Mouse (Mus musculus) spleen, postnatal 4 days (tissue): ENCODE results near the gene H2-Q7.
A peak's percentile ranks its signal among the peaks of the same experiment; 100 is the strongest.
"Not testable (repeated sequence)": the region's sequence is repeated elsewhere in the genome, so short reads cannot be mapped to it uniquely, and the experiment has no call there.

Experiments
- DNase-seq, 2 experiments: peaks; one replicate each; pipeline ENCODE4 v3.0.0; 2022; ENCODE audit warnings: low spot score in 2 of 2

Gene H2-Q7

DNA sequence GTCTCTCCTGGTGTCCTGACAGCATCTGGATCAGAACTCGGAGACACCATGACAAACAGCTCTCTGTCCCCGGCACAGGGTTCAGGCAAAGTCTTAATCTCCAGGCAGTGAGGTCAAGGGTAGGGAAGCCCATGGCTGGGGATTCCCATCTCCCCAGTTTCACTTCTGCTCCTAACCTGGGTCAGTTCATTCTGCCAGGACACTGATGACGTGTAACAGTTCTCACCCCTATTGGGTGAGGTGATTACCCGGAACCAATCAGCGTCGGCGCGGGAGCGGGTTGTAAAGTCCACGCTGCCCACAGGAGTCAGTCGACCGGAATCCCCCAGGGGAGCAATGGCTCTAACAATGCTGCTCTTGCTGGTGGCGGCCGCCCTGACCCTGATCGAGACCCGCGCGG, at the start of gene H2-Q7:
Gene H2-Q7 (plus strand): TSS at position 271 of the 400 bp plus-strand sequence.
- DNase-seq: peak; percentile 70 to 83

DNA sequence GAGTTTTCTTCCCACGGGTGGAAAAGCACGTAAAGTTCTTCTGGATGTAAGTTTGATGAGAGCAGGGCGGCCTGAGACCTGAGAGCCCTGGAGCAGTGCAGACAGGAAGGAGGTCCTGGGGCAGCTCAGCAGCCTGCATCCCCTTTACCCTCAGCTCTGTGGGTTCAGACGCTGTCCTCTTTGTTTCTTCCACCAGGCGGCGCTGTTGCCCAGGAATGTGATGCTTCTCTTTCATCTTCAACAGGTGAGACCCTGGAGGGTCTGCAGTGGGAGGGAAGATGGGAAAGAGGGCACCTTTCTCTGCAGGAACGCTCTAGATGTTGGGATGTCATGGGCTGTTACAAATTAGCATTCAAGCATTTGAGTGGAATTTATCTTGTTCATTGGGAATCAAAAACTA, 49.2 kb upstream of the H2-Q7 start:
- peak; percentile 25 to 78 for DNase-seq

DNA sequence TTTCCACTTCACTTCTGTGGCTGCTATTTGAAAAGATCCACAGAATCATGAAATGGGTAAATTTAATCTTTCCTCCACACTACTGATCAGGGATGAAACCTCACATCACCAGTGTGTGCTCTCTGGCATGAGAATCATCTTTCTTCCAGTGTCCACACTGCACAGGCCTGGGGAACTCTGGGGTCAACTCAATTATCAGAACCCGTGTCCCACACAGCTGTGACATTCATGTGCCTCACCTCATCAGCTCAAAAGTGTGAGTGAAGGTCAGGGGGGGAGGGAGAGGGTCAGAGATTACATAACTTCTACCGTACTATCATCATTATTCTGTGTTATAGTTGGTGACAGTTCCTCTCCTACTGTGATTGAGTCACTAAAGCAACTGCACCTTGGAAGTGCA, 46.3 kb upstream of the H2-Q7 start:
- not testable (repeated sequence) for DNase-seq

DNA sequence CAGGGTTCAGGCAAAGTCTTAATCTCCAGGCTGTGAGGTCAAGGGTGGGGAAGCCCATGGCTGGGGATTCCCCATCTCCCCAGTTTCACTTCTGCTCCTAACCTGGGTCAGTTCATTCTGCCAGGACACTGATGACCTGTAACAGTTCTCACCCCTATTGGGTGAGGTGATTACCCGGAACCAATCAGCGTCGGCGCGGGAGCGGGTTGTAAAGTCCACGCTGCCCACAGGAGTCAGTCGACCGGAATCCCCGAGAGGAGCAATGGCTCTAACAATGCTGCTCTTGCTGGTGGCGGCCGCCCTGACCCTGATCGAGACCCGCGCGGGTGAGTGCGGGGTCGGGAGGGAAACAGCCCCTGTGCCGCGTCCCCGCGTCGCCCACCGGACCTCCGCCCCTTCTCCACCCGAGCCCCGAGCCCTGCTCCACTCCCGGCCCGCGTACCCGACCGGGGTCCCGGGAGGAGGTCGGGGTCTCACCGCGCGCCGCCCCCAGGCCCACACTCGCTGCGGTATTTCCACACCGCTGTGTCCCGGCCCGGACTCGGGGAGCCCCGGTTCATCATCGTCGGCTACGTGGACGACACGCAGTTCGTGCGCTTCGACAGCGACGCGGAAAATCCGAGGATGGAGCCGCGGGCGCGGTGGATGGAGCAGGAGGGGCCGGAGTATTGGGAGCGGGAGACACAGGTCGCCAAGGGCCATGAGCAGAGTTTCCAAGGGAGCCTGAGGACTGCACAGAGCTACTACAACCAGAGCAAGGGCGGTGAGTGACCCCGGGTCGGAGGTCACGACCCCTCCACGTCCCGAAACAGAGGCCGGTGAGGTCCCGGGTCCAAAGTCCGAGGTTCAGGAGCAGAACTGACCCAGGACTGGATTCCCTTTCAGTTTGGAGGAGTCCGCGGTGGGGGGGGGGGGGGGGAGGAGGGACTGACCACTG, 44.8 kb upstream of the H2-Q7 start:
- not testable (repeated sequence) for DNase-seq

DNA sequence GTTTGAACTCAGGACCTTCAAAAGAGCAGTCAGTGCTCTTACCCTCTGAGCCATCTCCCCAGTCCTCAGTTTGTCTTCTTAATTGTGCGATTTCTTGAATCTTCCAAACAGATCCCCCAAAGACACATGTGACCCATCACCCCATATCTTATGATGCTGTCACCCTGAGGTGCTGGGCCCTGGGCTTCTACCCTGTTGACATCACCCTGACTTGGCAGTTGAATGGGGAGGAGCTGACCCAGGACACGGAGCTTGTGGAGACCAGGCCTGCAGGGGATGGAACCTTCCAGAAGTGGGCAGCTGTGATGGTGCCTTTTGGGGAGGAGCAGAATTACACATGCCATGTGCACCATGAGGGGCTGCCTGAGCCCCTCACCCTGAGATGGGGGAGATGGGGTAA, 42.0 kb upstream of the H2-Q7 start:
- not testable (repeated sequence) for DNase-seq

DNA sequence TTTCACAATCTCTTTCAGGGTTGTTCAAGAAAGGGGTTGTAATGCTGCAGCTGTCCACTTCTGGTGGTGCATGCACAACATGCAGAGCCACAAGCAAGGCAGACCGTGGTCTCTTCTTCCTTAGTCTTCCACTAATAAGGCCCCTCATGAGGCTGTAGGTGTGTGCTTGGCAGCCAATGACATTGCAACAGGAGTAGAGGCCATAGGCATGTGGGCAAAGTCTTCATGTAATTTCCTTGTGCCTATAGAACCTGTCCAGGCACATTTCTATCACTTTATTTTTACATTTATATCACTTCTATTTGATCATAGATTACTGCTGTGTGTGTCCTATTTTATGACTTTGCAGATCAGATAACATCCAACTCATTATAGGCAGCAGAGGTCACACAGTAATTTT, 25.9 kb upstream of the H2-Q7 start:
- not testable (repeated sequence) for DNase-seq

DNA sequence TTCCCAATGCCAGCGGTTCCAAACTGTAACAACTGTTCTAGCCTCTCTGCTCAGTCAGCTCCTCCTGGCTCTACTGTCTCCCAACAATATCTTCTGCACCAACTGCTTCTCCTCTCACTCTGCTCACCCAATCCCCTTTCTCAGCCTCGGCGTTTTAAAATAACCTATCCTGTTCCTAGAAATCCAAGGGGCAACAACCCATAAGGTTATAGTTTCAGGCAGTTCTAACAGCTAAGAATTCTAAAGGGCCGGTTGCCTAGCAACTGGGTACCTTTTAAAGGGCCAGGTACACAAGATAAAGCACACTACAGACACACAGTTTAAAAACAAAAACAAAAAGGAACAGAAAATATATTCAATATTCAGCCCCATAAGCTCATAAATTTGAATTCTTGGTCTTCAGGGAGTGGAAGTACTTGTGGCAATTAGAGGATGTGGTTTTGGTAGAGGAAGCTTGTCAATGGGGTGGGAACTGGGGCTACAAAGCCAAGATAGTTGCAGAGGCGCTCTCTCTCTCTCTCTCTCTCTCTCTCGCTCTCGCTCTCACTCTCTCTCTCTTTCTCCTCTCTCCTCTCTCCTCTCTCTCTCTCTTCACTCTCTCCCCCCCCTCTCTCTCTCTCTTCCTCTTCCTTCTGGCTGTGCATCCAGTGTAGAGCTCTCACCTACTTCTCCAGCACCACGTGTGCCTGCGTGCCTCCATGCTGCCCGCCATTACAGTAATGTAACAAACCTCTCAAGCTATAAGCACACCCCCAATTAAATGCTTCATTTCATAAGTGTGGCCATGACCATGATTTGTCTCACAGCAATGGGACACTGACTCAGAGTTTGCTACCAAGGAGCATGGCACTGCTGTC, 23.5 kb upstream of the H2-Q7 start:
- not testable (repeated sequence) for DNase-seq

DNA sequence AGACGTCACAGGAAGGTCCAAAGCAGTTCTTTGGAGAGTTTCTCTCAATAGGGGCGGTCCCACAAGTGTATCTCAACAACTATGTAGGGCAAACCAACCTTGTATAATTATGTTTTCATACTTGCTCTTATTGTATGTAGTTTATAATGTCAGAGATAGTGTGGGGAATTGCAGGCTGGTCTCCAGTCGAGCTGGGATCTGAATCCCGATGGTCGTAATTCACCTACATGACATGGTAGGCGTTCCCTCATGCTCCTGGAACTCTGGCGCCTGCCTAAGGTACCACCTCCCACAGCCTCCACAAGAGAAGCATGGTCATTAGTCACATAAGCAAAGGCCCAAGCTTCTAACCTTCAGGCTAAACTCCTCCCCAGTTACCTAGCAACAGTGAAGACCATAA, 20.2 kb upstream of the H2-Q7 start:
- DNase-seq: no peak

DNA sequence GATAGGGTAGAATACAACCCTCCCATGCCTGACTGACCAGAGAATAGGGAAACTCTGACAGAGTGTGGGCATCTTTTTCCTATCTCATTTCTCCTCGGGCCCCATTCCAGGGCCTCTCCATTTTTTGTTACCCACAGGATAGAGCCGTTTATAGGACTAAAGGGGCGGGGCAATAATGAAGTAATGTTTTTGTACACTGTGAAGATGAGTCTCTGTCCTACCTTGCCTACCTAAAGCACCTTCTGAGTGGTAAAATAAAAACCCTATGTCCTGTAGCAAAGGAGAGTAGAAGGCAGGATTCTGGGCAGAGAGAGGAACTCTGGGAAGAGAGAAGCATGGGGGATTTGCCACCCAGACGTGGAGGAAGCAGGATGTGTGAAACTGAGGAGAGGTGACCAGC, 19.4 kb upstream of the H2-Q7 start:
- not testable (repeated sequence) for DNase-seq

DNA sequence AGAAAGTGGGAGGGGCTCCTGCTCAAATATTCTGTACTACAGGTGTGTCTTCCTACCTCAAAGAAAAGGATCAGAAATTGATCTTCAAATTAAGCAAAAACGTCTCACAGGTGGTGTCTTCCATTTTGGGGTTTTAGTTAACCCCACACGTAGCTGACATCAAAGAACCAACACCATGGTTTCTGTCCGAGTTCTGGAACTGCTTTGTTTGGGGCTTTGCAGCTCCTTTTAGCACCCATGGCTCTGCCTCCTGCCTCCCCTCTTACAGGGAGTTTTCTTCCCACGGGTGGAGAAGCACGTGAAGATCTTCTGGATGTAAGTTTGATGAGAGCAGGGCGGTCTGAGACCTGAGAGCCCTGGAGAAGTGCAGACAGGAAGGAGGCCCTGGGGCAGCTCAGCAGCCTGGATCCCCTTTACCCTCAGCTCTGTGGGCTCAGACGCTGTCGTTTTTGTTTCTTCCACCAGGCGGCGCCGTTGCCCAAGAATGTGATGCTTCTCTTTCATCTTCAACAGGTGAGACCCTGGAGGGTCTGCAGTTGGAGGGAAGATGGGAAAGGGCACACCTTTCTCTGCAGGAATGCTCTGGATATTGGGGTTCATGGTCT, 18.6 kb upstream of the H2-Q7 start:
- DNase-seq: peak in 1 of 2 experiments; percentile 77

DNA sequence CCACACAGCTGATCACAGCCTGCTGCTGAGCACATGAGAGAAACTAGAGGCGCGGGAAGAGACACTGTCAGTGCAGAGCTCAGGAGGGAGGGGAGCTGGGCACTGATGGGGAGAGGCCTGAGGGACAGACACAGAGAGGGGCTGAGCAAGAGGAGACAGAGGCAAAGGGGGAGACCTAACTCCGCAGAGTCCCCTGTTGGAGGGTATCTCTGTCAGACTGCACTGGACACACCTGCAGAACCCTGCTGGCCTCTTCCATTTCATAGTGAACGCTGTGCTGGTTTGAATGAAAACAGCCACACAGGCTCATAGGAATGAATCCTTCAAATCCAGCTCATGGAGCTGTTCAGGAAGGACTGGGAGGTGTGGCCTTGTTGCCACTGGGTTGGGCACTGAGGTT, 17.6 kb upstream of the H2-Q7 start:
- DNase-seq: not testable (repeated sequence)

DNA sequence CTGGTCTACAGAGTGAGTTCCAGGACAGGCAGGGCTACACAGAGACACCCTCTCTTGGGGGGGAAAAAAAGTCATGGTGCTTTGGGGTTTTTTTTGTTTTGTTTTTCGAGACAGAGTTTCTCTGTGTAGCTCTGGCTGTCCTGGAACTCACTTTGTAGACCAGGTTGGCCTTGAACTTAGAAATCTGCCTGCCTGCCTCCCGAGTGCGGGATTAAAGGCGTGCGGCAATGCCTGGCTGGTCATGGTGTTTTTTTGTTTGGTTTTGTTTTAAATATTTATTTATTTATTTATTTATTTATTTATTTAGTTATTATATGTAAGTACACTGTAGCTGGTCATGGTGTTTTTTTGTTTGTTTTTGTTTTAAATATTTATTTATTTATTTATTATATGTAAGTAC, 16.6 kb upstream of the H2-Q7 start:
- not testable (repeated sequence) for DNase-seq

DNA sequence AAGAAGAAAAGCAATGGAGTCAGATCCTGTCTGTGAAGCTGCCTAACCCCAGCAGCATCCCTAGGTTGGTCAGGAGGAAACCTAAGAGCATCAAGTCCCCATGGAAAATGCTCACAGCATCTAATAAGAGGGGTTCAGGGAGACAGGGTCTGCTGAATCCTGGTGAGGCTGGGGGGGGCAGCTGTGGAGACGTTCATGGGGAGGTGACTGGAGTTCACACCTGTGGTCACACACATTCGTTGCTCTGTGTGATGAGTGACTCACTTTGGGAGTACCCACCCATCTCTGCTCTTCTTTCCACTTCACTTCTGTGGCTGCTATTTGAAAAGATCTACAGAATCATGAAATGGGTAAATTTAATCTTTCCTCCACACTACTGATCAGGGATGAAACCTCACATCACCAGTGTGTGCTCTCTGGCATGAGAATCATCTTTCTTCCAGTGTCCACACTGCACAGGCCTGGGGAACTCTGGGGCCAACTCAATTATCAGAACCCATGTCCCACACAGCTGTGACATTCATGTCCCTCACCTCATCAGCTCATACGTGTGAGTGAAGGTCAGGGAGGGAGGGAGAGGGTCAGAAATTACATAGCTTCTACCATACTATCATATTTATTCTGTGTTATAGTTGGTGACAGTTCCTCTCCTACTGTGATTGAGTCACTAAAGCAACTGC, 15.7 kb upstream of the H2-Q7 start:
- DNase-seq: not testable (repeated sequence)

DNA sequence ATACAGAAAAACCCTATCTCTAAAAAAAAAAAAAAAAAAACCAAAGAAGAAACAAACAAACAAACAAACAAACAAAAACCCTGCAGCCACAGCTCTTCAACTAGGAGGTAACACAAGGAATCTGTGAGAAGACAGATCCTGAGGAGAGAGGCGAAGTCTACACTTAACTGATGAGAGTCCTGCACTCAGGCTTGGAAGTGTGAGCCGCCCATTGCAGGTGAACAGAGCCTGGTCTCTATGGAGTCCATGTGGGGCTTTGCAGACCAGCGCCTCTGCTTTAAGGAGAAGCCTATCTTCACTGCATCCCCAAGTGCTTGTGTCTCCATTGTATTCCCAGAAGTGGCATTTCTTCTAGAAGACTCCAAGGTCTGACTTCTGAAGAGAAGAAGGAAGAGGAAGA, 14.8 kb upstream of the H2-Q7 start:
- DNase-seq: not testable (repeated sequence)

DNA sequence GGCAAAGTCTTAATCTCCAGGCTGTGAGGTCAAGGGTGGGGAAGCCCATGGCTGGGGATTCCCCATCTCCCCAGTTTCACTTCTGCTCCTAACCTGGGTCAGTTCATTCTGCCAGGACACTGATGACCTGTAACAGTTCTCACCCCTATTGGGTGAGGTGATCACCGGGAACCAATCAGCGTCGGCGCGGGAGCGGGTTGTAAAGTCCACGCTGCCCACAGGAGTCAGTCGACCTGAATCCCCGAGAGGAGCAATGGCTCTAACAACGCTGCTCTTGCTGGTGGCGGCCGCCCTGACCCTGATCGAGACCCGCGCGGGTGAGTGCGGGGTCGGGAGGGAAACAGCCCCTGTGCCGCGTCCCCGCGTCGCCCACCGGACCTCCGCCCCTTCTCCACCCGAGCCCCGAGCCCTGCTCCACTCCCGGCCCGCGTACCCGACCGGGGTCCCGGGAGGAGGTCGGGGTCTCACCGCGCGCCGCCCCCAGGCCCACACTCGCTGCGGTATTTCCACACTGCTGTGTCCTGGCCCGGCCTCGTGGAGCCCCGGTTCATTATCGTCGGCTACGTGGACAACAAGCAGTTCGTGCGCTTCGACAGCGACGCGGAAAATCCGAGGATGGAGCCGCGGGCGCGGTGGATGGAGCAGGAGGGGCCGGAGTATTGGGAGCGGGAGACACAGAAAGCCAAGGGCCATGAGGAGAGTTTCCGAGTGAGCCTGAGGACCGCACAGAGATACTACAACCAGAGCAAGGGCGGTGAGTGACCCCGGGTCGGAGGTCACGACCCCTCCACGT, 14.1 kb upstream of the H2-Q7 start, which contains the start of gene H2-Q6:
Gene H2-Q6 (plus strand): TSS at position 227 of the 793 bp plus-strand sequence.
- peak; percentile 48 to 71 for DNase-seq

DNA sequence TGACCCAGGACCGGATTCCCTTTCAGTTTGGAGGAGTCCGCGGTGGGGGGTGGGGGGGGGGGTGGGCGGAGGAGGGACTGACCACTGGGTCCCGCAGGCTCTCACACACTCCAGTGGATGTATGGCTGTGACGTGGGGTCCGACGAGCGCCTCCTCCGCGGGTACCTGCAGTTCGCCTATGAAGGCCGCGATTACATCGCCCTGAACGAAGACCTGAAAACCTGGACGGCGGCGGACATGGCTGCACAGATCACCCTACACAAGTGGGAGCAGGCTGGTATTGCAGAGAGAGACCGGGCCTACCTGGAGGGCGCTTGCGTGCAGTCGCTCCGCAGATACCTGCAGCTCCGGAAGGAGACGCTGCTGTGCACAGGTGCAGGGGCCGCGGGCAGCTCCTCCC, 13.5 kb upstream of the H2-Q7 start:
- not testable (repeated sequence) for DNase-seq

DNA sequence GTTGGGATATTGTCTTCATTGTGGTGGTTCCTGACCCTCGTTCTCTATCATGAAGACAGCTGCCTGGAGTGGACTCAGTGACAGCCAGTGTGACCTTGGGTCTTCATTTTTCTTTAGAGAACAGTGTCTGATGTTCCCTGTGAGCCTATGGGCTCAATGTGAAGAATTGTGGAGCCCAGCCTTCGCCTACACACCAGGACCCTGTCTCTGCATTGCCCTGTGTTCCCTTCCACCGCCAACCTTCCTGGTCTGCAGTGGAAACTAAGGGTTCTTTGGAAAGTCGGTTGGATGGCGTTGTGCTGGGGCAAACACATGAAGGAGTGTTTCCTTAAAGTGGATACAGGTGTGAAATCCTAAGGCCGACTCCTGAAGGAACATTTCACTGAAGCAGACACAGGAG, 10.1 kb upstream of the H2-Q7 start:
- not testable (repeated sequence) for DNase-seq

DNA sequence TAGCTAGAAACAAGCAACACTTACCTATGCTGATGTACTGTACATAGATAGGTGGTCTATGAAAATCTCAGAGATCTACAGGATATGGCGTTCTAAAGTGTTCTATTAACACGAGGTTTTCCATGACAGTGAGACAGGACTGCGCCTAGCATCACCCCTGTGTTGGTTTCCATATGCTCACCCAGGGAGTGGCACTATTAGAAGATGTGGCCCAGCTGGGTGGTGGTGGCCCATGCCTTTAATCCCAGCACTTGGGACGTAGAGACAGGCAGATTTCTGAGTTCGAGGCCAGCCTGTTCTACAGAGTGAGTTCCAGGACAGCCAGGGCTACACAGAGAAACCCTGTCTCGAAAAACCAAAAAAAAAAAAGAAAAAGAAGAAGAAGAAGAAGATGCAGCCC, 8.3 kb upstream of the H2-Q7 start:
- not testable (repeated sequence) for DNase-seq

DNA sequence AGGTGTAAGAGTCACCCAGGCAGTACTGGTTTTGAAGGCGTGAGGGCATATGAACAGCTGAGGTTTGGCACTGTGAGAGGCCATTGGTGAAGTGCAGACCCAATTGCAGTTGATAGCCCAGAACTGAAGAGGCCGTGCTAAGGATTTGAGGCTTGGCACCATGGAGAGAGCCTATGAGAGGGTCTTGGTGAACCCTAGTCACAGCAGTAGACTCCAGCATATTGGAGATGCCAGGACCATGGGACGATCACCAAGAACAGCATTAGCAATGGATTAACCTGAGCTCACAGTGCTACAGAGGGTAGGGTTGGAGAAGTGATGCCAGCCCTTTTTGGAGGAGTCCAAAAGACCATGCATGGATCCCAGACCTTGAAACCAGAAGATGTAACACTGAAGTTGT, 6.8 kb upstream of the H2-Q7 start:
- DNase-seq: not testable (repeated sequence)

DNA sequence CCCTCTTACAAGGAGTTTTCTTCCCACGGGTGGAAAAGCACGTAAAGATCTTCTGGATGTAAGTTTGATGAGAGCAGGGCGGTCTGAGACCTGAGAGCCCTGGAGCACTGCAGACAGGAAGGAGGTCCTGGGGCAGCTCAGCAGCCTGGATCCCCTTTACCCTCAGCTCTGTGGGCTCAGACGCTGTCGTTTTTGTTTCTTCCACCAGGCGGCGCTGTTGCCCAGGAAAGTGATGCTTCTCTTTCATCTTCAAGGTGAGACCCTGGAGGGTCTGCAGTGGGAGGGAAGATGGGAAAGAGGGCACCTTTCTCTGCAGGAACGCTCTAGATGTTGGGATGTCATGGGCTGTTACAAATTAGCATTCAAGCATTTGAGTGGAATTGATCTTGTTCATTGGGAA, 4.1 kb upstream of the H2-Q7 start:
- DNase-seq: peak in 1 of 2 experiments; percentile 73

DNA sequence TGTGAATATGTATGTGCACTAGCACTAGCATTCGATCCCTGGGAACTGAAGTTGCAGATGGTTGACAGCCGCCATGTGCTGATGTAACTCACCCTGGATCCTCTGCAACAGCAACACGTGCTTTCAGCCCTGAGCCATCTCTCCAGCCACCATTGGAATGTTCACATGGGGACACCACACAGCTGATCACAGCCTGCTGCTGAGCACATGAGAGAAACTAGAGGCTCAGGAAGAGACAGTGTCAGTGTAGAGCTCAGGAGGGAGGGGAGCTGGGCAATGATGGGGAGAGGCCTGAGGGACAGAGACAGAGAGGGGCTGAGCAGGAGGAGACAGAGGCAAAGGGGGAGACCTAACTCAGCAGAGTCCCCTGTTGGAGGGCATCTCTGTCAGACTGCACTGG, 3.4 kb upstream of the H2-Q7 start:
- not testable (repeated sequence) for DNase-seq
